Mouse (Mus musculus): Measurements from ENCODE around the gene Phf19.

Phf19 gene

DNA sequence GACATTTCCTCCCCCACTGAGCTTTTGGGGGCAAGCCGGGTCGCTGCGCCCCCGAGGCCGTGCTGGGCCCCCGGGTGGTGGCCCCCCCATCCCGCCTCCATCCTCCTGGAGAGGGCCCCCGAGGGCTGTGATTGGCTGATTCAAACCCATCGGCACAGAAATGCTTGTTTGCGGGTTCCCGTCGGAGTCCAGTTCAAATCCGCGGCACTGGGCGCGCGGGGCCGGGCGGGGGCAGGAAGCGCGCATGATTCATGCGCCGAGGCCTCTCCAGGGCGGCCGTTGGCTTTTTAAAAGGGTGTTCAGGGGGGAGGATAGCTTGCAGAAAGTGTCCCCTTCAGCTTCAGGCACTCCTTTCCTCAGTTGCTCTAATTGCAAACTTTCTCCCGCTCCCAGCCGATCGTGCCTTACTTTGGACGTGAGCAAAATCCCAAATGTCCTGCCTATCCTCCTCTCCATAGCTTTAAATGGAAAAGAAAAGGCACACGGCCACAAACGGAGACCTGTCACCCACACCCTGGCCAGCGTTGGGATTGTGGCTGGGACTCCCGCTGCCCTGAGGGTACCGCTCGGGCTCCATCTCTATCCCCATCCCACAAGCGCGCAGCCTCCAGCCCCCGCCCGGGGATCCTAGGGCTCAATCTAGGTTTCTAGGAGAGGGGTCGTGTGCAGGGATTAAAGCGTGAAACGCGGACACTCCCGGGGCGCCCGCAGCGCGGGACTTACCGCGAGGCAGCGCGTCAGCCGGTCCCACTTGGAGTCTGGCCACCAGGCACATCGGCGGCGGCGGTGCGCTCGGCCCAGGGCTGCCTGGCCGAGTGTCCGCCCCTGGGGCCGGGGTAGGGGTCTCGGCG lies at the start of gene Phf19:
Gene Phf19, minus strand, starts transcription at position 809 of the 851 bp plus-strand sequence.
- no peak for DNase-seq (ENCODE audit: low spot score)

DNA sequence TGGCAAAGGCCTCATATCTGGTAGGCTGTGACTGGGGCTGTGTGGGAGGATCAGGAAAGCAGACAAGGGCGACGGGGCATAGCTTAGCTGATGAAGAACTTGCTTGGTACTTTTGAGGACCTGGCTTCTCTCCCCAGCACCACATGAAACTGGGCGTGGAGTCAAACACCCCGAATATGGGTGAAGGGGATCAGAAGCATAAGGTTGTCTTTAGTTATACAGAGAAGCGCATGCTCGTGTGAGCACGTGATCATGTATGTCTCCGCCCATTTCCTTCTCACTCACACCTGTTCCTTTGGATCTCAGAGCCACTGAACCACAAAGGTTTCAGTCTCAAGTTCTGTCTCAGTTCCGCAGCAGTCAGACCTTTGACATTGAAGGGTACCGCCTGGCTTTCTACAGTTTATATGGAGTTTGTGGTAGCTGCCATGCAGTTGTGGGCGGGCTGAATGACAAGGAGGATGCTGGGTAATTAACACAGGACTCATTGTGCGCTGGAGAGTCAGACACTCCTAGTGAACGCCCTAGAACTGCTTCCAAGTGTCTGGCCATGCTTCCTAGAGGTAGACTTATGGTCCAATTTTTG lies 49.6 kb upstream of the Phf19 start:
- no peak for DNase-seq (ENCODE audit: low spot score)

DNA sequence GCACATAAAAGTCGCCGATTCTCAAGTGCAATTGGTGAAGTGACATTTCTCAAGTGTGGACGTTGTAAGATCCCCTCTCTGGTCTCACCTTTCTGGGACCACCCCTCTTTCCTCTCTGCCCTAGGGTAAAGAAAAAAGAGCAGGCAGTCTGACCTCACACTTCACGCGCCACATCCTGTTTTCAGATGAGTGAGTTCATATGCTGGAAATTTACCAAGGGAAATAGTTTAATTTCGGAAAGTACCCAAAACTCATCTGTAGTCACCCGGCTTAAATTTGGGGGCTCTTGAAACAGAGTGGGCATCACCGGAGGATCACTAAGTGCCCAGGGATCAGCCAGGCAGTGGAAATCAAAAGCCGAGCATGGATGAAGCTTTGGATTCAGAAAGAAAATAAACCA lies 49.1 kb upstream of the Phf19 start:
- DNase-seq (ENCODE audit: low spot score): no peak

DNA sequence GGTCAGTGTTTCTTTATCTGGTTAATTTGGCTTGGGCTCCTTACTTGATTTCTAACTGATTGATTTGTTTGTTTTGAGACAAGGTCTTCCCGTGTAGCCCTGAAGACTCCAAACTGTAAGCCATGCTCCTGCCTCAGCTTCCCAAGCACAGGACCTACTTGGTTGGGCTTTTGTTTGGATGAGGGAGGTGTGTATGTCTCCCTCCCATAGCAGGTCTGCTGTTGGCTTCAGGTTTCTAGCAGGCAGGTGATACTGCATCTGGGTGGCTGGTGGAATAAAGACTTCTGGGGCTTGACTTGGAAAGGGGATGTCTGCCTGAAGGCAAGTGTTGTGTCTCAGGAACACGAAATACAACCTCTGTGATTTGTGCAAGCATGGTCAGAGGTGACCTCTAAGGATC lies 48.4 kb upstream of the Phf19 start:
- no peak for DNase-seq (ENCODE audit: low spot score)

DNA sequence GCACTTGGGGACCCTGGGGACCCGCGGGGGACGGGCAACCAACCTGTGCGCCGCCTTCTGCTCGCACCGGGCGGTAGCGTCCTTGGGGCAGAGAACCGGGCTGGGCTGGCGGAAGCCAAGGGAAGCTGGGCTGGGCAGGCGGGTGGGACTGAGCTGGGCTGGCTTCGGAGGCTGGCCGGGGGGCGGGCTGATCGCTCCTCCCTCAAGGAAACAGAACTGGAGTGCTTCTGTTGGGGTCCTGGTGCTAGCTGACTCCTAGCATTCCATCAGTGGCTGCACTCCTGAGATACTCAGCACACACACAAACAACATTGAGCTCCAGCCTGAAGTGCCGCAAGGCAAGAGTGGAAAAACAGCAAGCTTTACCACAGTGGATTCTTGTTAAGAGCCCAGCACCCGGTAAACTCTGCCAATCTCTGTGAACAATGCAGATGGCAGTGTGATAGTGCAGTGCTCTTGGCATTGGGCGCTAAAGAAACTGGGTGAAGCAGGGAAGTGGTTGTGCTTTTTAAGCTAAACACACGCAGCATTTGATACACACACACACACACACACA lies 47.7 kb upstream of the Phf19 start, which contains the start of gene Traf1:
Gene Traf1, minus strand, starts transcription at position 292 of the 556 bp plus-strand sequence.
- DNase-seq (ENCODE audit: low spot score): no peak

DNA sequence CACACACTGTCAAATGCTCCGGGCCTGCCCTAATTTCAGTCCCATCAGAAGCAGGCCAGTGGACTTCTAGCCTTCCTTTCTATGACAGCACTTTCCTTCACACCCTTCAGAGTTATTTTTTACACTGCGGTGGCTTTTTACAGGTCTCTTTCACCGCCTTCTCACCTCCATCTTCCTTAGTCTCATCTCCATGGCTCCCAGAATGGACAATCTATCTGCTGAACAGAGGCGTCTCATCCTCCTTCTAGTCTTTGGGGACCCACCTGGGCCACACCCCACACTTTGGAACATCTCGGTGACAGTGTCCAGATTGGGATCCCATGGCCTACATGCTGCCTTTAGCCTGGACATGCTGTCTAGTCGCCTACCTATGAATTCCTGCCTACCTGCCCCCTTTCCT lies 47.1 kb upstream of the Phf19 start:
- no peak for DNase-seq (ENCODE audit: low spot score)

DNA sequence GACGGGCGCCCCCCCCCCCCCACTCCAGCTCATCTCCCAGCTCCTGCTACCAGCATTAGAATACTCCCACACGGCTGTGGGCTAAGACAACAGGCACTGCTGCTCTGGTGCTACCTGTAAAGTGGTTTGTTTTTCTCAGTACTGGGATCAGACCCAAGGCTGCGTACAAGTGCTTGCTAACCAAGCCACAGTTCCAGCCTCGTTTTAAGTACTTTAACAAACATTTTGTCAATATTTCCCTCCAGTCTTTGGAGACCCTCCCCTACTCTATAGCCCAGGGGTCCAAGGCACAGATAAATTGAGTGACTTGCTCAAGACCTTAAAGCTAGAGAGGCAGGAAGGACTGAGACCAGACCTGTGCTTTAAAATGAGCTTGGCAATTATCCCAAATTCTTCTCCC lies 46.6 kb upstream of the Phf19 start:
- no peak for DNase-seq (ENCODE audit: low spot score)

DNA sequence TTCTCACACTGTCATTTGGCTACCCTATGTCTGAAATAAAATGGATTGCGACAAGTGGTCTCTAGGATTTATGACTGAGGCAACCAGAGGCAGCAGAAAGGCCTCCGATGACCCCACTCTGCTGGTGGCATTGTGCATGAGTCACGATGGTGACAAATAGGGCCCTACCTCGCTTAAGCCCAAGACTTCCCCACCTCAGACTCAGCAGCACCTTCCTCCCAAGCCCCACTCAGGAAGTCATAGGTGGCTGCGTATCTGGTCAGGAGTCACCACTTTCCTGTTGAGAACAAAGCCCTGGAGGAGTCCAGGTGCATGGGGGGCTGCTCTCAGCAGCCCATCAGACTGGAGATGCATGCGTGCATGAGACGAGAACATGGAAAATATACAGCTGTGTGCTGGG lies 44.8 kb upstream of the Phf19 start:
- no peak for DNase-seq (ENCODE audit: low spot score)

DNA sequence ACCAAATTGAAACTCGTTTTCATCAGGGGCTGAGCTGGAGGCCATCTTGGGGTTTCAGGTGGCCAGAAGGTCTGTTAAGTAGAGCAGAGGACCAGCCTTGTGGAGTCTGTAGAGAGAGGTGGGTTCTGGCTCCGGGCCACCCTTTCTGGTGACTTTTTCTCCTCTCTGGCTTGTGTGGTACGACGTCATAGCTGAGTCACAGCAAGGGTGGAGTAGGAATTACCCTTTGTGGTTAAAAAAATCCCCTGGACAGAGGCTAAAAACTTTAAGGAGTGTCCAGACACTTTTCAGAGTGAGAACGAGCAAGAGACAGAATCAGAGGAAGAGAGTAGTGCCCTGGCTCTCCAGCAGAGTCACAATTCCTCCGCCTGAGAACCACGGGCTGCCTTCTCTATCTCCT lies 44.2 kb upstream of the Phf19 start:
- DNase-seq (ENCODE audit: low spot score): no peak

DNA sequence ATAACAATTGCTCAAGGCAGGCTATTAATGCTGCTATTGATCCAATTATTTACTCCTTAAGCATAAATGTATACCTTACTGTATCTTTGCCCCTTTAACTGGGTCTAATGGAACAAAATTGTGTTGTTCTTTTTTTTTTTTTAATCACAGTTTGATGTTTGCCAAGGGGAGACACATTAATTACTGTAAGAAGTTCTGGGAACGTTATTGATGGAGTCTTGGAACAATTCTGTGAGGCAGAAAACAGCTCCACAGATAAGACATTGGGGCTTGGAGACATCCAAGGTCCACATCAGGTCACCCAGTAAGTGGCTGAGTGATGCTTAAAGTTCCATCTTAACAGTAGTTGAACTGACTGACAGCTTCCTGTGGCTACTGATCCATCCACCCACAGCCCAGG lies 43.6 kb upstream of the Phf19 start:
- DNase-seq (ENCODE audit: low spot score): no peak

DNA sequence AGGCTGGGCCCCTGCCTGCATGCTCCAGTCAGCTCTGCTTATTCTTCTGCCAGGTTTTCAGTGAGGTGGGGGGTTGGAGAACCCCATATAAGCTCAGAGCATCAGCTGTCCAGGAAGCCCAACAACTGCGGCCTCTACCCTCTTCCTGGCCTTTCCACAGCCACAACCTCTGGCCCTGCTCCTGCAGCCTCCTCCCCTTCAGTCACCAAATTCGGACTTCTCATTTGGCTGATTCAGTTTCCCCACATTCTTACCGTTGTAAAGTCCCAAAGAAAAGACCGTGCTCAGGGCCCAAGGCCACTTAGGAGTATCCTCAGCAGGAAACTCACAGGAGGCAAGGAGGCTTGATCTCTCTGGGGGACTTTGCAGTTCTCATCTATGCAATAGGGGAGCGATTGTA lies 43.1 kb upstream of the Phf19 start:
- DNase-seq (ENCODE audit: low spot score): no peak

DNA sequence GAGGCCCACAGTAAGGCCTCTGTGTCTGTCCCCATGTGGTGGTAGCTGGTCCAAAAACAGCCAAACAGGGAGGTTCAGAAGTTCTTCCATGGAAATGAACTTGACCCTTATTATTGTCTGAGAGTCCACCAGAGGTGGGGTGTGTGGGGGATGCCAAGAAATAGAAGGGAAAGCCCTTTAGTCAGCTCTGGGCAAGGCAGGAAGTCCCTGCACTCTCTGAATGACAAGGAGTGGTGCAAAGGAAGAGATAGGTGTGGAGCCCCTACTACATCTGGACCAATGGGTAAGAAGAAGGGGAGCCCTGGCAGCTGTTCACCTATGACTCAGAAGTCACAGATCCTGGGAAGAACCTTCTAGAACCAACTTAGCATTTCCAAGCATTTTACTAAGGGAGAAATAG lies 40.5 kb upstream of the Phf19 start:
- DNase-seq (ENCODE audit: low spot score): no peak

DNA sequence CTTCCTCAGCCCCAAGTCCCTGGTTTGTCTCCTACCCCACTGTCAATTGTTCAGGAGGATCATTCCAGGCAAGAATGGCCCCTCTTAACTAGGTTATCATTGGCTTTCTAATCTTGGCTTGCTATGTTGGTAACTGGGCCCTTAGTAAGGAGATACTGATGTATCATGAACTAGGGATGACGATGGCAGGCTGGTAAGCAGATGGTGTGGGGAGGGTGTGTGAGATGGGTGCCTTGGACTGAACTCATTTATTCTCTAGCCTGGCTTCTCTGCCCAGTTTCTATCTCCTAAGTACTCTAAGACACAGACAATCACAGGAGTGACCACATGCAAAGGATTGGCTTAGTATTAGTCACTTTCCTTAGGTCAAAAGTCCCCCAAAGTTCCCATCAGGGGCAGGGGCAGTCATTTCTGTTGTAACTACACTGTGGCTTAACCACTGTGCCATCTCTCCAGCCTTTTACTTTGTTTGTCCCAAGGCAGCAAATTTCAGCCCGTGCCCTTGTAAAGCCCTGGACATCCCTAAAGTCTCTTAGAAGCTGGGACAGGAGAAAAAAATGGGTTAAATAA lies 39.8 kb upstream of the Phf19 start:
- DNase-seq (ENCODE audit: low spot score): no peak

DNA sequence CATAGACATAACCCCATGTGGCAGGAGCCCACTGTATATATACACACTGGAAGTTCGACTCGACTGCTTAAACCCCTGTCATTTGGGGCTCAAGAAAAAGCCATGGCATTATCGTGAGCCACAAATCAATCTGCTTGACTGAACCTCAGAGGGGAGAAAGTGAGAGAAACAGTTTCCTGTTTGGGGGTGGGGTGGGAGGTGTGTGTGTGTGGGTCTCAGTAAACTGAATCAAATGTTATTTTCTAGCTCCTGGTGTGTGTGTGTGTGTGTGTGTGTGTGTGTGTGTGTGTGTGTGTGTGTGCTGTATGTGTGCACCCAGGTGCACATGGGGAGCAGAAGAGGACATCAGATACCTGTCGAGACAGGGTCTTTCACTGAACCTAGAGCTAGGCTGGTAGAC lies 39.2 kb upstream of the Phf19 start:
- DNase-seq (ENCODE audit: low spot score): no peak

DNA sequence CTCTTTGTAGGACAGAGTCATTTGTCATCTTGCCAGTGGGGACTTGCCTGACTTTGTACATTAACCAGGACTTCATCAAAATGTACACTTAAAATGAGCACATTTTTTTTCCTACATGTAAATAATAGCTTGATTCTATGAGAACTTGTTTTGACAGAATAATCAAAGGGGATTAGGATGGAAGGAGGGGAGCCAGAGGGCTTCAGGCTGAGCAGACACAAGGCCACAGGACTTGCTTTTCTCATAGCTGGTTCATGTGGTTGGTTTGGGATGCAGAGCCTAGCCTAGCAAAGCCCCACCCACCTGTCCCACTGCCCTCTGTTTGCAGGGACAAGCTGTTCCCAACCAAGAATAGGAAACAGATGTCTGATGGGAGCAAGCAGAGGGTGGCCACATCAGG lies 37.6 kb upstream of the Phf19 start:
- DNase-seq (ENCODE audit: low spot score): no peak

DNA sequence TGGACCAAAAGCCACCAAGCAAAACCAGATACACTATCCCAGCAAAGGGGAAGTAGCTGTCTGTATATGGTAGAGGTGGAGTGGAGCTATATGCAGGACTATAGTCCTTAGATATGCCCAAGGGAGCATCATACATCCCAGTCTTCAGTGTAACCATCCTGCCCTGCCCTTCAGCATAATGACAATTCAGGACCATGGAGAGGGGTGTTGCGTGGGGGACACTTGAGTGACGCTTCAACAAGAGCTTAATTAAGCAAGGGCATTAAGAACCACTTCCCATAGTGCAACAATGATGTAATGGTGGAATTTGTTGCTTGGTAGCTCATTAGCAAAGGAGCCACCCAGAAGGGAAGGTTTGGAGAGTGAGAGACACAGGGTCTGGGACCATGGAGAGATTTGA lies 34.8 kb upstream of the Phf19 start:
- no peak for DNase-seq (ENCODE audit: low spot score)

DNA sequence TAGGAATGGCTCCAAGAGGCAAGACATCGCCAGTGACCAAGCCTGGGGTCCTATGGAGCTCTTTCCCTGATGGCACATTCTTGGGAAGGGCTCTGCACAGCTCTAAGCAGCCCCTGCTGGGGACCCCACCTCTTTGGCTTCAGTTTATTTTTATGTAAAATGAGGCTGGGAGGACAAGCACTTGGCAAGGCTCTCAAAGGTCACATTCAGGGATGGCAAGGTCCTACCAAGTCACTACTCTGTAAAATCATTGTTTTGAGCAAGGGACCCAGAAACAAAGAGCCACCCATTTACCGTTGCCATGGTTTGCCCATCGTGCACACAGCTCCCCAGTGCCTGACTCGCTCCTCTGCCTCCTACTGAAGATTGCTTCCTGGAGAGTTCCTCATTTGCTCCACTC lies 32.2 kb upstream of the Phf19 start:
- no peak for DNase-seq (ENCODE audit: low spot score)

DNA sequence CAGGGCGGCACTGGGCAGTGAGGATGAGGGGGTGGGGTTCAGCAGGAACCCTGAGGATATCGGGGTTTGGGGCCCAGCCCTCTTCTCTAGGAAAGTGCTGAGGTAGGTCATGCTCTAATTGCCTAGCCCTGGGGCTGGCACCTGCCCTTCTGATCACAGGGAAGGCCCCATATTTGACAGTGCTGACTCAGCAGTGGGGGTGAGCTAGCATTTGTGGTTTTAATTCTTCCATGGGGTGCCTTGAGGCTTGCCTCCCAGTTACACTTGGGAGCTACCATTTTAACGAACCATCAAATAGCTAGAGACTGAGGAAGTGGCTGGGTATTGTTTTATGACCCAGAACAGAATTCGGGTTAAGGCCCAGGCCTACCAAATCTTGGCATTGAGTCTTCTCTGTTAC lies 31.8 kb upstream of the Phf19 start:
- DNase-seq (ENCODE audit: low spot score): no peak

DNA sequence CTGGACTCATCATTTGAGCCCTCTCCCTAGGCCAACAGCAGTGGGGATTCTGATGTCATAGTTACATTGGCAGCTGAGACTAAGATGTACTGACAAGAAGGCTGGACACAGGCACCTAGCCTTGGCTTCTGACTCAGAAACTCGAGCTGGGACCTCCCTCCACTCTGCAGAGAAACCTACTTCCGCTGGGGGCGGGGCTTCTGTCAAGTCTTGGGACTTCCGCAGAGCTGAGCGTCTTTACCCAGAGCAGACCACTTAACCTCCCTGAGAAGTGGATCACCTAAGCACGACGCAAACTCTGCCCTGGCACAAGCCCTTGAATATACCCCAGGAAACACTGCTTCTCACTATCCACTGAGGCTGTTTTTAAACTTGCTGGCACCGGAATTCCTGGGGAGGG lies 30.9 kb upstream of the Phf19 start:
- DNase-seq (ENCODE audit: low spot score): no peak

DNA sequence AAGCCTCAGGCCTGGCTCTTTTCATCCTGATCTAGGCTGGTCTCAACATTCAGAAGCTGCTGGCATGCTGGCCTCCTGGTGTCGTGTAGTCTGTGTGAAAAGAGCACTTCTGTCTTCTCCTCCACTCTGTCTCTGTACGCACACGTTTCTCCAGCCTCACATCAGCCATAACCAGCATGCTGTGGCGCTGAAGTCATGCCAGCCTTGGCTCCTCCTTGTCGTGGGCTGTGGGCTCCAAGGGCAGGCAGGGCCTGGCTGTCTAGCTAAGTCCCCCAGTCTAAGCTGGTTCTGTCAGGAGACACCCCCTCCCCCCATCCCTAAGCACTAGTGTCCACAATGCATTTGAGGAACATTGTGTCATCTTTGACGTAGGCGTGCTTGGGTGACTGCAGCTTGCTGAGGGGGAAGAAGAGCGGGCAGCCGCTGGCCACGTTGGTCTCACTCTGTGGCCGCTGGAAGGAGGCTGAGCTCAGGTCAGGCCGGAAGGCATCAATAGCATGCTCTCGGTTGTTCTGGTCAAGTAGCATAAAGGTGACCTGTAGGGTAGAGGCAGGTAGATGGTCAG lies 29.8 kb upstream of the Phf19 start:
- DNase-seq (ENCODE audit: low spot score): no peak

DNA sequence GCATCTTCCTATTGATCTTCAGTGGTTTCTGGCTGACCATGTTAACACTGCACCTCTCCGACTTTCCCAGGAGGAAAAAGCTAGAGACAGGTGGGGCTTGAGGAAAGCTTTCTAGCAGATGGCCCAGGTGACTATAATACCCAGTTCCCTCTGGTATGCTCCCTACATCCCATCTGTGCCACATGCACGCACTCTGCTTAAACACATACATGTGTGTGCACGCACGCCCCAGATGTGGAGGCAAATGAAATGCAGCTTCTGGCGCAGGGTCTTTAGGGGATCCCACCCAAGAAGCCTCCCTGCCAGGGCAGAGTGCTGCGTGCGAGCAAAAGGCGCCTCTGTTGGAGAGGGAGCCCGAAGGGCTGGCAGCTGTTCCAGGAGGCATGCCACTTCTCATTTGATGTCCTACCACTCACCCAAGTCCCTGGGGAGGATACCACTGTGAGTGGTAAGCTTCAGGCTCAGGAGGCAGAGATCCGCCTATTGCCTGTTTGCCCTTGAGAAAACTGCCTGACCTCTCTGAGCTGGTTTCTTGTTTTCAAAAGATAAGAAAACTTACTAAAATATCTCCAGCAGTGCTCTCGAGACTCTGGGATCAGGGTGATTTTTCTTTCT lies 27.3 kb upstream of the Phf19 start:
- no peak for DNase-seq (ENCODE audit: low spot score)

DNA sequence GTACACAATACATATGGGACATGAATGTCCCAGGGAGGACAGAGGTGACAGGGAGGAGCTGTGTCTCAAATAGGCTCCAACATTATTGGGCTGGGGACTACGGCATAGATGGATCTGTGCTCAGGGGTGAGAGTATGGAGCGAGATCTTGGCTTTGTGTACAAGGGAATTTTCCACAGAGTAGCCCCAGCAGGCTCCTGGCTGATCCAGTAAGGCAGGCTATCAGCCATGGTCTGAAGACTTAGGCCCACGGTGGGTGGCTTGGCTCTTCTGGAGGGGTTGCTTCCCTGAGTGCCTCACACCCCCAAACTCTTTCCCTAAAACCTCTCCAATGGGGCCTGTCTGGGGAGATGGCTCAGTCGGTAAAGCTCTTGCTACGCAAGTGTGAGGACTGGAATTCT lies 26.4 kb upstream of the Phf19 start:
- DNase-seq (ENCODE audit: low spot score): no peak

Data from left cerebral cortex, adult 11 months (tissue).